Mouse (Mus musculus): ENCODE measurements around the gene Kif13a.

DNA sequence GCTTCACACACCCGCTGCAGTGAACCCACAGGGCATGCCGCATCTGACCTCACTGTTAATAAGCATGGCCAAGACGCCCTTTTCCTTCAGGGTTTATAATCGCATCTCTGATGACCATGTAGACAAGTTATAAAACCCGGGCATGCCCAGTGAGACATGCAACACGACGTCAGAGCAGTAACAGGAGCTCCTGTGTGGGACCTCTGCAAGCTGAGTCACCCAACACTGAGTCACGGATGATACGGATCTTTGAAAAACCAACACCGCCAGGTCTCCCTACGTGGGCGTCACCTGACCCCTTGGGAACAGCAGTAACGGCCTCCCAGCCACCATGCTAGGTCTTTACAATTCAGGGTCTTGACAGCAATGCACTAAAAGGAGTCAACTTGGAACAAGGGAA is 89.0 kb downstream of the Kif13a start:
- TF ChIP-seq GATA1 (IDR thresholded peaks at IDR 0.05; ENCODE audit: low read length), result no peak
- no peak for TF ChIP-seq TAL1 (IDR thresholded peaks at IDR 0.05; ENCODE audit: low read length)
